Mouse (Mus musculus): ENCODE results near the gene Tnni1.

DNA sequence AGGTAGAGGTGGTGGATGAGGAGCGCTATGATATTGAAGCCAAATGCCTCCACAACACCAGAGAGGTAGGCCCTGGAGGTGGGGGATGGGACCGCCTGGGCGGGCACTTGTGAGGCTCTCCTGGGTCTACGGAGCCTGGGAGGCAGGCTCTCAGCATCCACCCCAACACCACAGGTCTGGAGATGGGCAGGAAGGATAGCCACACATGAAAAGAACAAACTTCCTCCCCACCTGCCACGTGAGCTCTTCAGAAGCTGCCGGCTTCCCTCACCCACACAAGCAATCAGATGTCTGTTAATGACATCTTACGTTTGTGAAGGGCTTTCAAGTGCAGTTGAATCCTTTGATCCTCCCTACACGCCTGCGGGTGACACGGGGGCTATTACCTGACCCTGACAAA, 28.3 kb downstream of the Tnni1 start:
- TF ChIP-seq POLR2A (IDR thresholded peaks at IDR 0.05; ENCODE audit: borderline replicate concordance, insufficient read depth, low read length) = no peak
- TF ChIP-seq CTCF (IDR thresholded peaks at IDR 0.05; ENCODE audit: borderline replicate concordance, insufficient read depth, low read depth, low read length) = no peak
